Mouse (Mus musculus) frontal cortex, adult 2 months (tissue): ENCODE measurements around the gene Fam71f1. TPM values are rescaled to one million over a fixed set of nuclear protein-coding genes. Genes with fewer than 3 reads are reported as not detected.

Source experiments
- polyA plus RNA-seq: library from polyadenylated mRNA; depleted of rRNA; stranded (reverse); fragments of >200 nt; gene quantifications from 2 replicates; pipeline ENCODE4 v1.2.3, GENCODE M21; 2012; rRNA removed

The Fam71f1 gene
- polyA plus RNA-seq, 1 experiment = not detected

Other genes with a start within 250 kb of the Fam71f1 start
- 57.3 and 58.3 TPM in 2 replicates for gene Rbm28, start 154.1 kb upstream of the Fam71f1 start, polyA plus RNA-seq
- gene Prrt4, start 139.6 kb upstream of the Fam71f1 start, polyA plus RNA-seq = 3.7 and 4.3 TPM in 2 replicates
- 58.2 and 64.1 TPM in 2 replicates for gene Impdh1, start 102.8 kb upstream of the Fam71f1 start, polyA plus RNA-seq
- gene Hilpda, start 46.7 kb upstream of the Fam71f1 start, polyA plus RNA-seq = 8.7 and 10.6 TPM in 2 replicates
- gene Fam71f2, start 39.5 kb upstream of the Fam71f1 start, polyA plus RNA-seq = 1.2 and 1.8 TPM in 2 replicates
- gene Calu, start 28.9 kb downstream of the Fam71f1 start, polyA plus RNA-seq = 69.4 and 72.8 TPM in 2 replicates
- 0.10 and 0.59 TPM in 2 replicates for gene Opn1sw, start 69.3 kb downstream of the Fam71f1 start, polyA plus RNA-seq
- gene Ccdc136, start 77.2 kb downstream of the Fam71f1 start, polyA plus RNA-seq = 90.8 and 94.1 TPM in 2 replicates
- gene Flnc, start 114.1 kb downstream of the Fam71f1 start, polyA plus RNA-seq = 0.44 and 0.66 TPM in 2 replicates
- 394 and 433 TPM in 2 replicates for gene Atp6v1f, start 148.6 kb downstream of the Fam71f1 start, polyA plus RNA-seq
- gene Atp6v1fnb, start 152.3 kb downstream of the Fam71f1 start, polyA plus RNA-seq = 0.29 TPM in 1 of 2 replicates, not detected in the other
- 5.7 and 5.8 TPM in 2 replicates for gene Kcp, start 188.8 kb downstream of the Fam71f1 start, polyA plus RNA-seq
- 4.1 and 5.8 TPM in 2 replicates for gene Irf5, start 207.5 kb downstream of the Fam71f1 start, polyA plus RNA-seq